Mouse (Mus musculus) liver, postnatal 0 days (tissue): Measurements from ENCODE around the gene Camkk1. TPM values are rescaled to one million over a fixed set of nuclear protein-coding genes. Genes with fewer than 3 reads are reported as not detected.

Experiments
- ATAC-seq: fragments of 200-750 bp; cut with Nextera tagmentation; 2 replicates; pipeline ENCODE4 v1.8.0; 2017; ENCODE audit warnings: mild to moderate bottlenecking, moderate library complexity
- DNase-seq: peaks from one replicate; pipeline ENCODE4 v3.0.0-alpha.2; 2016
- H3K27ac ChIP-seq: fragments of 300-500 bp; sonication (generic); 2 replicates; pipeline ENCODE4 v1.5.1; 2014; ENCODE audit warnings: antibody characterized with exemption, moderate library complexity, mild to moderate bottlenecking, low read depth
- H3K27me3 ChIP-seq: fragments of 300-500 bp; sonication (generic); 2 replicates; pipeline ENCODE4 v1.6.1; 2014; ENCODE audit warnings: low read length, control low read depth, mixed read lengths; ENCODE audit not compliant: insufficient read depth
- H3K36me3 ChIP-seq: fragments of 300-500 bp; sonication (generic); replicated peaks from 2 replicates; pipeline ENCODE4 v1.6.1; 2014; ENCODE audit warnings: mild to moderate bottlenecking, control low read depth, low read length, moderate library complexity, mixed read lengths; ENCODE audit not compliant: insufficient read depth
- H3K4me1 ChIP-seq: fragments of 300-500 bp; sonication (generic); 2 replicates; pipeline ENCODE4 v1.6.1; 2014; ENCODE audit warnings: antibody characterized with exemption, mild to moderate bottlenecking, control low read depth; ENCODE audit not compliant: insufficient read depth
- H3K4me2 ChIP-seq: fragments of 300-500 bp; sonication (generic); 2 replicates; pipeline ENCODE4 v1.6.1; 2014; ENCODE audit warnings: low read depth, mild to moderate bottlenecking, low read length, moderate library complexity, mixed read lengths
- H3K4me3 ChIP-seq: fragments of 300-500 bp; sonication (generic); 2 replicates; pipeline ENCODE4 v1.5.1; 2014; ENCODE audit warnings: low read depth, low read length
- H3K9ac ChIP-seq: fragments of 300-500 bp; sonication (generic); replicated peaks from 2 replicates; pipeline ENCODE4 v1.6.1; 2014; ENCODE audit warnings: mild to moderate bottlenecking, moderate library complexity
- H3K9me3 ChIP-seq: fragments of 300-500 bp; sonication (generic); 2 replicates; pipeline ENCODE4 v1.6.1; 2016; ENCODE audit warnings: mild to moderate bottlenecking, control low read depth, low read length, mixed read lengths
- CTCF ChIP-seq: sonication (generic); IDR thresholded peaks from 2 replicates; pipeline ENCODE4 v1.5.1; 2016; ENCODE audit warnings: antibody characterized with exemption, low read depth
- EP300 ChIP-seq: IDR thresholded peaks from 2 replicates; pipeline ENCODE4 v1.6.1; 2016; ENCODE audit warnings: antibody characterized with exemption, low read depth, mild to moderate bottlenecking
- WGBS: fragments of 180-500 bp; shearing (Covaris S2); extraction: QIAGEN DNeasy Blood & Tissue Kit; methylation state at CpG from one replicate; pipeline ENCODE4 v1.1.7; 2014; ENCODE audit not compliant: insufficient replicate concordance; 5-methylcytosine and 5-hydroxymethylcytosine counted together
- polyA plus RNA-seq: library from polyadenylated mRNA; unstranded; fragments of >200 nt; fragmentation: Nextera tagmentation; extraction: Ambion mirVana; gene quantifications from 2 replicates; pipeline ENCODE4 v1.2.1, GENCODE M21; 2015

The Camkk1 gene
- polyA plus RNA-seq, 1 experiment from 2014 or later, result 0.78 TPM

- WGBS, result 28% methylated on average over 20 of the region's 20 CpGs
These were observed 12.2 kb downstream of the Camkk1 start for GRCm38 (mm10) chr11:73030821-73031498.

GRCm38 (mm10) chr11:73031536-73031935, 12.7 kb downstream of the Camkk1 start:
- H3K36me3 ChIP-seq, result no peaks in the 10 kb centered on the region
- no peak overlapping the region for H3K9ac ChIP-seq
- ATAC-seq (no peak), DNase-seq (no peak)
- H3K4me2 ChIP-seq, result peak overlapping the region; percentile 70; the same call in 1 of the 2 replicates
- TF ChIP-seq EP300 (no peak), CTCF (no peak)
- H3K27ac ChIP-seq, result no peak overlapping the region
- no peaks in the 10 kb centered on the region for H3K9me3 ChIP-seq
- H3K4me3 ChIP-seq, result no peak overlapping the region
- H3K4me1 ChIP-seq, result no peaks in the 10 kb centered on the region; the same call in 1 of the 2 replicates
- no peaks in the 10 kb centered on the region for H3K27me3 ChIP-seq
- 79% methylated on average over 5 of the region's 5 CpGs for WGBS

More at GRCm38 (mm10) chr11:73030821-73031498, 12.2 kb downstream of the Camkk1 start:
- Histone ChIP-seq H3K27ac (no peak overlapping the region), H3K4me3 (peak overlapping the region; percentile 24; the same call in 1 of the 2 replicates), H3K27me3 (no peaks in the 10 kb centered on the region), H3K9ac (0 out of 2 replicates have a peak overlapping the region, but pooled peaks have one; percentile 48), H3K4me2 (peak overlapping the region; percentile 70), H3K4me1 (no peaks in the 10 kb centered on the region; the same call in 1 of the 2 replicates), H3K9me3 (no peaks in the 10 kb centered on the region), H3K36me3 (no peaks in the 10 kb centered on the region)
- ATAC-seq (peak; percentile 94), DNase-seq (peak; percentile 80)
- TF ChIP-seq EP300 (no peak), CTCF (0 out of 2 replicates have a peak, but pooled peaks have one; percentile 16)

GRCm38 (mm10) chr11:73036077-73036476, 17.3 kb downstream of the Camkk1 start:
- no peak for DNase-seq
- Histone ChIP-seq H3K4me3 (no peak overlapping the region), H3K27ac (no peak overlapping the region), H3K9me3 (no peaks in the 10 kb centered on the region), H3K4me1 (no peaks in the 10 kb centered on the region; the same call in 1 of the 2 replicates), H3K9ac (no peak overlapping the region), H3K27me3 (no peaks in the 10 kb centered on the region), H3K36me3 (no peaks in the 10 kb centered on the region), H3K4me2 (no peak overlapping the region)
- TF ChIP-seq CTCF (no peak), EP300 (no peak)
- no peak for ATAC-seq
- 86% methylated on average over 7 of the region's 7 CpGs for WGBS

- WGBS, result 78% methylated on average over 6 of the region's 6 CpGs
- H3K4me1 ChIP-seq, result no peaks in the 10 kb centered on the region
- TF ChIP-seq EP300 (no peak), CTCF (no peak)
- no peaks in the 10 kb centered on the region for H3K9me3 ChIP-seq
- H3K27me3 ChIP-seq, result no peaks in the 10 kb centered on the region
- H3K4me3 ChIP-seq, result no peak overlapping the region
- ATAC-seq, result peak; percentile 12; the same call in 1 of the 2 replicates
- no peak overlapping the region for H3K9ac ChIP-seq
- DNase-seq, result no peak
- H3K27ac ChIP-seq, result no peak overlapping the region
- no peaks in the 10 kb centered on the region for H3K36me3 ChIP-seq
- no peak overlapping the region for H3K4me2 ChIP-seq
These were observed 18.1 kb downstream of the Camkk1 start for GRCm38 (mm10) chr11:73036889-73037288.

- TF ChIP-seq CTCF, result no peak
- TF ChIP-seq EP300, result no peak
- ATAC-seq (no peak), DNase-seq (no peak)
- Histone ChIP-seq H3K4me2 (no peak overlapping the region), H3K27me3 (no peaks in the 10 kb centered on the region), H3K4me1 (no peaks in the 10 kb centered on the region), H3K9me3 (no peaks in the 10 kb centered on the region), H3K36me3 (no peaks in the 10 kb centered on the region), H3K27ac (no peak overlapping the region), H3K9ac (no peak overlapping the region), H3K4me3 (no peak overlapping the region)
- 62% methylated on average over 3 of the region's 3 CpGs for WGBS
These were observed 18.9 kb downstream of the Camkk1 start for GRCm38 (mm10) chr11:73037691-73038090.

- Histone ChIP-seq H3K27ac (no peak overlapping the region), H3K9ac (no peak overlapping the region), H3K4me3 (no peak overlapping the region), H3K4me1 (no peaks in the 10 kb centered on the region), H3K4me2 (no peak overlapping the region), H3K27me3 (no peaks in the 10 kb centered on the region), H3K9me3 (no peaks in the 10 kb centered on the region), H3K36me3 (no peaks in the 10 kb centered on the region)
- peak; percentile 43; the same call in 1 of the 2 replicates for ATAC-seq
- WGBS, result 59% methylated on average over 9 of the region's 9 CpGs
- TF ChIP-seq CTCF (peak; percentile 83), EP300 (no peak)
- DNase-seq, result peak; percentile 61
These were observed 20.4 kb downstream of the Camkk1 start for GRCm38 (mm10) chr11:73039102-73039799.
